Mouse (Mus musculus): ENCODE data around the gene Plin5. TPM values are rescaled to one million over a fixed set of nuclear protein-coding genes. Genes with fewer than 3 reads are reported as not detected.
"Not testable (repeated sequence)": the region's sequence is repeated elsewhere in the genome, so short reads cannot be mapped to it uniquely, and the experiment has no call there.

Gene Plin5
- polyA plus RNA-seq, 1 experiment from 2014 or later: 0.52 TPM

GRCm38 (mm10) chr17:56098711-56099572 is 18.5 kb downstream of the Plin5 start:
- Histone ChIP-seq H3K4me2 (replicated peaks) (no peak overlapping the region), H3K9ac (no peak overlapping the region), H3K27ac (no peak overlapping the region), H3K36me3 (peaks cover 50% of the 10 kb centered on the region), H3K27me3 (replicated peaks) (no peaks in the 10 kb centered on the region), H3K4me1 (replicated peaks) (no peaks in the 10 kb centered on the region), H3K4me3 (replicated peaks) (no peak overlapping the region), H3K9me3 (no peaks in the 10 kb centered on the region)
- WGBS: 90% methylated on average over 15 of the region's 15 CpGs
- ATAC-seq: no peak

- Histone ChIP-seq H3K4me3 (replicated peaks) (no peak overlapping the region), H3K4me1 (replicated peaks) (no peaks in the 10 kb centered on the region), H3K36me3 (peaks cover 53% of the 10 kb centered on the region), H3K4me2 (replicated peaks) (no peak overlapping the region), H3K27me3 (replicated peaks) (no peaks in the 10 kb centered on the region), H3K9ac (no peak overlapping the region), H3K27ac (no peak overlapping the region), H3K9me3 (no peaks in the 10 kb centered on the region)
- no peak for ATAC-seq
- 96% methylated on average over 8 of the region's 8 CpGs for WGBS
Measured at GRCm38 (mm10) chr17:56098180-56098579, 19.2 kb downstream of the Plin5 start.

DNA sequence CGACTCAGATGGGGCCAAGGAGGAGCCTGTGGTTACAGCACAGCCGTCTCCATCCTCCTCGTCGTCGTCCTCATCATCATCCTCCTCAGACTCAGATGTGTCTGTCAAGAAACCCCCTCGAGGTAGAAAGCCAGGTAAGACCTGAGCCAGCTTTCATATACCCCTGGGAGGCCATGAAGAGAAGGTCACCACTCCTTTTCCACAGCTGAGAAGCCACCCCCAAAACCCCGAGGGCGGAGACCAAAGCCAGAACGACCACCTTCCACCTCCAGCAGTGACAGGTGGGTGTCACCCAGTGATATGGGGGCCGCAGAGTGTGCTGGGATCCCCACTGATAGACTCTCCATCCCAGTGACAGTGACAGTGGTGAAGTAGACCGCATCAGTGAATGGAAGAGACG is 20.5 kb downstream of the Plin5 start:
- Histone ChIP-seq H3K27me3 (replicated peaks) (no peaks in the 10 kb centered on the region), H3K4me3 (replicated peaks) (no peak overlapping the region), H3K36me3 (peaks cover 49% of the 10 kb centered on the region), H3K27ac (no peak overlapping the region), H3K9me3 (no peaks in the 10 kb centered on the region), H3K4me2 (replicated peaks) (no peak overlapping the region), H3K9ac (no peak overlapping the region), H3K4me1 (replicated peaks) (no peaks in the 10 kb centered on the region)
- ATAC-seq: no peak
- WGBS: 90% methylated on average over 12 of the region's 12 CpGs

DNA sequence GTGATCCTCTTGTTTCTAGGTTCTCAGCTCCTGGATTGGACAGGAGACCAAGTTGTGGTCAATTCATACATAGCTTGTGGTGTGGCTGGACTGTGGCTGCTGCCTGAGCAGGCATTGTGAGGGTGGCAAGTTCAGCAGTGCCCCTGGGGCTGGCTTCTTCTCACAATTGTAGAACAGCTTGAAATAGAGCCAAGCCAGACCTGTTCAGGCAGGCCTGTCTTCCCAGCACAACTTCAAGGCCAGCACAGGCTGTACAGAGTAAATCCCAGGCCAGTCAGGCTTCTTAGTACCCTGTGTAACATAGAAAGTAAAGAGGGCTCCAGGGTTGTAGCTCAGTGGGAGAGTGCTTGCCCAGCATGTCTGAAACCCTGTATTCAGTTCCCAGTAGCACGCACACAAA is 24.6 kb downstream of the Plin5 start:
- no peak overlapping the region for H3K9ac ChIP-seq
- no peaks in the 10 kb centered on the region for H3K9me3 ChIP-seq
- no peaks in the 10 kb centered on the region for H3K4me1 ChIP-seq (replicated peaks)
- no peak overlapping the region for H3K4me3 ChIP-seq (replicated peaks)
- no peak overlapping the region for H3K4me2 ChIP-seq (replicated peaks)
- no peaks in the 10 kb centered on the region for H3K27me3 ChIP-seq (replicated peaks)
- 97% methylated on average over 1 of the region's 1 CpGs for WGBS
- no peak overlapping the region for H3K27ac ChIP-seq
- H3K36me3 ChIP-seq: peaks cover 28% of the 10 kb centered on the region
- no peak for ATAC-seq

DNA sequence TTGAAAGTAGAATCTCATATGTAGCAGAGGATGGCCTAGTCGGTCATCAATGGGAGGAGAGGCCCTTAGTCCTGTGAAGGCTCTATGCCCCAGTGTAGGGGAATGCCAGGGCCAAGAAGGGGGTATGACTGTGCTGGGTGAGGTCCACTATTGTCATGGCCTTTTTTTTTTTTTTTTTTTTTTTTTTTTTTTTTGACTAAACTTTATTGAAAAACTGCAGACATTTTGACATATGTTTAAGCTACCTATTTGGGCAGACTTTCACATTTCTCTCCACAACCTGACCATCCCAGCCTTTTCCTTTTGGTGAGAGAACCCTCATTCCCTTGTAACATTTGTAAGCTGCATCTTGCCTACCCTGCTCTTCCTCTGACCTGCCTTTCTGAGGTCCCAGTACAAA is 25.1 kb downstream of the Plin5 start:
- H3K27ac ChIP-seq: no peak overlapping the region

DNA sequence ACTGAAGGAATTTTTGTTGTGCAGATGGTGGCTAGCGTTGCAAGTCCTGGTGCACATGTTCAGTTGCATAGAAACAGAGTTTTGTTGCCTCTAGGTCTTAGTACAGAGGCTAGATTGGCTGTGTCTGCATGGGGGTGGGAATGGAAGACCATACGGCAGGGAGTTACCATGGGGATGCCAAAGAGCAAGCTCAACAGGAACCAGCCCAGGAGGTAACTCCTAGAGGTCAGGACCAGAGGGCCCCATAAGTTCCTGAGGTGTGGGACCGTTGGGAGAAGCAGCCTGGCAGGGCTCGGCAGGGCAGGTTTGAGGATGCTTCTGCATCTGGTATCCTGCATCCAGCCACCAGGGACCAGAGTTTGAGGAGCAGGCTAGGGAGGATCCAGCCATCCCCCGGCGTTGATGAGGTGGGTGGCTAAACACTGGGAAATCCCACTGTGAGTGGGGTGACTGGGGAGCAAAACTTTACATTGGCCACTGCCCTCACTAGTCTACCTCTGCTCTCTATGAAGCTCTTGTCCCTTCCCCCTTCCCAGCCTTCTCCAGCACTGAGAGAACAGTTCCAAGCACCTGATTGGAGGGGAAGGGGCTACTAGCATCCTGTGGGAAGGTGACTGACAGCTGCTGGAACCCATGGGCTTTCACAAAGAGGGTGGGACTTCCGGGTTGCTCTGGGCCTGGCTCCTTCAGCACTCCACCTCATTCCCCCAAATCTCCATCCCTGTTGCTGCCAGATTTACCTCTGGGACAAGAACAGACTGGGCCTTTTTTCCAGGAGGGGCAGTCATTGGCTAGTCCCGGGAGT is 36.4 kb downstream of the Plin5 start:
- Histone ChIP-seq H3K4me3 (replicated peaks) (peak overlapping the region; percentile 83), H3K36me3 (peaks cover 15% of the 10 kb centered on the region), H3K4me1 (replicated peaks) (peaks cover 17% of the 10 kb centered on the region), H3K9me3 (no peaks in the 10 kb centered on the region), H3K9ac (peak overlapping the region; percentile 80), H3K27me3 (replicated peaks) (no peaks in the 10 kb centered on the region), H3K4me2 (replicated peaks) (peak overlapping the region; percentile 95), H3K27ac (no peak overlapping the region)
- 9% methylated on average over 8 of the region's 8 CpGs for WGBS
- no peak for ATAC-seq

More for the DNA sequence above, 25.1 kb downstream of the Plin5 start:
- Histone ChIP-seq H3K4me1 (replicated peaks) (no peaks in the 10 kb centered on the region), H3K27me3 (replicated peaks) (no peaks in the 10 kb centered on the region), H3K4me3 (replicated peaks) (no peak overlapping the region), H3K36me3 (peaks cover 24% of the 10 kb centered on the region), H3K9ac (no peak overlapping the region), H3K4me2 (replicated peaks) (no peak overlapping the region), H3K9me3 (no peaks in the 10 kb centered on the region)
- ATAC-seq: no peak
- WGBS: 67% methylated on average over 1 of the region's 1 CpGs

DNA sequence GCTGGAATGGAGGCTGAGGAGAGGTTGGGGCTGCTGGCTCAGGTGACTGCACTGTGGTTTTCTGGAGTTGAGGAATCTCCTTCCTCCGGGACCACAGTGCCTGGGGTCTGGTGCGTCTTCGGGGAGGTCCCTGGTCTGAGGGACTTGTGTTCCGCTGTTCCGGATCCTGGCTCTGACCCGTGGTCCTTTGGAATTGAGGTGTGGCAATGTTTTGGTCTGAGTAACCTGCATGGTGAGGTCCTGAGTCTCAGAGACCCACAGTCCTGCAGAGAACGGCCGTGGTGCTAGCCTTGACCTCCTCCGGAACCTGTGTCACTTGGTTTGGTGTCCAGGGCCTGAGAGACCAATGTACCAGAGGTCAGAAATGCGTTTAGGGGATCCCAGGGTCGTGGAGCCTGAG is 37.5 kb downstream of the Plin5 start:
- peak overlapping the region; percentile 83 for H3K4me3 ChIP-seq (replicated peaks)
- no peak; the same call in 1 of the 2 replicates for ATAC-seq
- H3K27ac ChIP-seq: 0 out of 2 replicates have a peak overlapping the region, but pooled peaks have one; percentile 58
- no peaks in the 10 kb centered on the region for H3K27me3 ChIP-seq (replicated peaks)
- H3K9ac ChIP-seq: peak overlapping the region; percentile 80
- H3K4me2 ChIP-seq (replicated peaks): peak overlapping the region; percentile 95
- peaks cover 19% of the 10 kb centered on the region for H3K4me1 ChIP-seq (replicated peaks)
- H3K36me3 ChIP-seq: peaks cover 15% of the 10 kb centered on the region
- WGBS: under 1% methylated on average over 11 of the region's 11 CpGs
- no peaks in the 10 kb centered on the region for H3K9me3 ChIP-seq

DNA sequence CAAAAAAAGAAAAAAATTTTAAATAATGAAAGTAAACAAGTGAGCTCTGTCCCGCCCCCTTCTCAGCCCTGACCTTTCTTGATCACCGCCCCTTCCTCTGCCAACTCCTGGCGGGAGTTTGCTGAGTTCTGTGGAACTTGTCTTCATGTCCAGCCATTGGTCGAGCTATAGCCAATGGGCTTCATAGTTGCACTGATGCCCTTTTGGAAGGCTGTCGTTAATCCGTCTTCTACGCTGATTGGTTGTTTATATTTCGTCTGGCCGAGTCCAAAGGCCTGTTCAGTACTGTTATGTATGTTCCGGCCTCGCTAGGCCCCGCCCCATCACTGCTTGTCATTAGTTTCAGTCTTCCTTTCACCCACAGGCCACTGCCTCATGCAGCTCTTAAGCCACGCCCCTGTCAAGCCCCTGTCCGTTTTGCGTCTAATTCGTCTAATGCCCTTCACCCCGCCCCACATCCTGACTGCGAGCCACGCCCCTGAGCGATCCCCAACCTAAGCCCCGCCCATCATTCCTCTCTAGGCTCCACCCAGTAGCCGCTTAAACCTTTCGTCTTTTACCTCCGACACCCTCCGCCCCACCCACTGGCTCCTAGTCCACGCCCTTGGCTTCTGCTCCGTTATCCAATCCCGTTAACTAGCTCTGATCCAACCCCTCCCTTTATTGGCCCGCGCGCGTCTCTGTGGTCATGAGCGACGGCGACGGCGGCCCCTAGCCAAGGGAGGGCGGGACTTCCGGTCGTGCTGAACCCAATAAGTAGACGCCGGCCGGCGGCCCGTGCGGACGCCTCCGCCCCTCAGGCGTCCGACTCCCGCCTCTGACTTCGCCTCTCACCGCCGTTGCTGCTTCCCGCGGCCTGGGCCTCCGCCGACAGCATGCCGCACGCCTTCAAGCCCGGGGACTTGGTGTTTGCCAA is 38.3 kb downstream of the Plin5 start, which contains the start of gene Hdgfl2:
TSS of gene Hdgfl2 (plus strand) at position 755 of the 916 bp plus-strand sequence.
- WGBS: under 1% methylated on average over 61 of the region's 61 CpGs
- Histone ChIP-seq H3K9me3 (no peaks in the 10 kb centered on the region), H3K4me2 (replicated peaks) (peak within 1 kb of the TSS; percentile 95), H3K27ac (peak within 1 kb of the TSS; percentile 58; the same call in 1 of the 2 replicates), H3K9ac (peak within 1 kb of the TSS; percentile 80), H3K4me3 (replicated peaks) (peak within 1 kb of the TSS; percentile 83), H3K4me1 (replicated peaks) (peaks cover 22% of the 10 kb centered on the region), H3K36me3 (peaks cover 10% of the 10 kb centered on the region), H3K27me3 (replicated peaks) (no peaks in the 10 kb centered on the region)
- ATAC-seq: peak; percentile 94

- not testable (repeated sequence) for ATAC-seq; H3K27me3 ChIP-seq (replicated peaks); H3K27ac ChIP-seq; H3K9me3 ChIP-seq; H3K9ac ChIP-seq; H3K36me3 ChIP-seq
- Histone ChIP-seq H3K4me1 (replicated peaks) (peaks cover 26% of the 10 kb centered on the region), H3K4me2 (replicated peaks) (peak overlapping the region; percentile 95), H3K4me3 (replicated peaks) (peak overlapping the region; percentile 13; the same call in 1 of the 2 replicates)
- WGBS: 65% methylated on average over 9 of the region's 9 CpGs
Measured at GRCm38 (mm10) chr17:56078361-56078760, 39.0 kb downstream of the Plin5 start.

DNA sequence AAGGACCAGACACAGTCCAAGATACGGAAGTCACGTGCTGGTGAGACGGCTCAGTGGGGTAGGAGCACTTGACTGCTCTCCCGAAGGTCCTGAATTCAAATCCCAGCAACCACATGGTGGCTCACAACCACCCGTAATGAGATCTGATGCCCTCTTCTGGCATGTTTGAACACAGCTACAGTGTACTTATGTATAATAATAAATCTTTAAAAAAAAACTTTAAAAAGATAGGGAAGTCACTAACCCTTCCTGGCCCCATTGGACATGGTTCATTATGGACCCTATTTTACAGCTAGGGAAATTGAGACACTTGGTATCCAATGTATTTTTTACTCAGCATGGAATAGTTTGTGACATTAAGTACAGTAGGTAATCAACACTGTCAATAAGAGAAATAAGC is 39.9 kb downstream of the Plin5 start:
- no peak for ATAC-seq
- H3K4me3 ChIP-seq (replicated peaks): no peak overlapping the region
- H3K4me1 ChIP-seq (replicated peaks): peaks cover 26% of the 10 kb centered on the region
- H3K9me3 ChIP-seq: no peaks in the 10 kb centered on the region
- no peak overlapping the region for H3K27ac ChIP-seq
- H3K4me2 ChIP-seq (replicated peaks): no peak overlapping the region
- peaks cover 7% of the 10 kb centered on the region for H3K36me3 ChIP-seq
- no peaks in the 10 kb centered on the region for H3K27me3 ChIP-seq (replicated peaks)
- WGBS: 88% methylated on average over 5 of the region's 5 CpGs
- no peak overlapping the region for H3K9ac ChIP-seq

GRCm38 (mm10) chr17:56074827-56075208 is 42.6 kb downstream of the Plin5 start, which contains the start of gene Ubxn6:
Gene Ubxn6 (minus strand): TSS chr17:56075028.
- peak within 1 kb of the TSS; percentile 99 for H3K27ac ChIP-seq
- H3K4me3 ChIP-seq (replicated peaks): peak within 1 kb of the TSS; percentile 85
- H3K36me3 ChIP-seq: peaks cover 26% of the 10 kb centered on the region
- no peaks in the 10 kb centered on the region for H3K9me3 ChIP-seq
- peak; percentile 64 for ATAC-seq
- WGBS: under 1% methylated on average over 35 of the region's 35 CpGs
- no peaks in the 10 kb centered on the region for H3K27me3 ChIP-seq (replicated peaks)
- peak within 1 kb of the TSS; percentile 75 for H3K9ac ChIP-seq
- peak within 1 kb of the TSS; percentile 80 for H3K4me2 ChIP-seq (replicated peaks)
- H3K4me1 ChIP-seq (replicated peaks): peaks cover 9% of the 10 kb centered on the region
